Mouse (Mus musculus) colon, adult 2 months (tissue): Measurements from ENCODE around the gene Mcidas. TPM values are rescaled to one million over a fixed set of nuclear protein-coding genes. Genes with fewer than 3 reads are reported as not detected.

Source experiments
- polyA plus RNA-seq: library from polyadenylated mRNA; depleted of rRNA; stranded (reverse); fragments of >200 nt; gene quantifications from 2 replicates; pipeline ENCODE4 v1.2.3, GENCODE M21; 2012; rRNA removed

The Mcidas gene
- not detected in 2 replicates for polyA plus RNA-seq

DNA sequence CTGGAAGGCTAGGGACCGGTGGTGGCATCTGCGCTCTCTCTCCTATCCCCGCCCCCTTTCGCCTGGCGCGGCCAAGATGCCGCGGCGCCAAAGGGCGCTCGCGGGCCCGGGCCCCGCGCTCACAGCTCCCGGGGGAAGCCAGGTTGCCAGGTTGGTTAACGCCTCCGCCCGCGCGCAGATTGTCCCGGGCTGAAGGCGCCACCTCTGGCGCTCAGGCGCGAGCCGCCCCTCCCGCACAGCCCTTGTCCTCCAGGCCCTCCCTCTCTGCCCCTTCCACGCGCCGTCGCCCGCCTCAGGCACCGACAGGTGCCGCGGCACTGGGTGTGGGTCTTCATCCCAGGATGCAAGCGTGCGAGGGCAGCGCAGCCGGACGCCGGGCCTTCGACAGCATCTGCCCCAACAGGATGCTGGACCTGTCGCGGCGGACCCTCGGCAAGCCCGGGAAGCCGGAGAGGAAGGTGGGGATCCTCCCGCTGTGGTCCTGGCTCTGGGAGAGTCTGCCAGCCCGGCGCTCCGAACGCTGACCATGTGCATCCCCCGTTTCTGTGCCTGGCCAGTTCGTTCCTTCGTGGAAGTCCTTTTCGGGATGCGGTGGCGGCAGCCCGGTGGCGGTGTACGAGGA, at the start of gene Mcidas:
Mcidas (plus strand) TSS at position 315 of the 622 bp plus-strand sequence.

DNA sequence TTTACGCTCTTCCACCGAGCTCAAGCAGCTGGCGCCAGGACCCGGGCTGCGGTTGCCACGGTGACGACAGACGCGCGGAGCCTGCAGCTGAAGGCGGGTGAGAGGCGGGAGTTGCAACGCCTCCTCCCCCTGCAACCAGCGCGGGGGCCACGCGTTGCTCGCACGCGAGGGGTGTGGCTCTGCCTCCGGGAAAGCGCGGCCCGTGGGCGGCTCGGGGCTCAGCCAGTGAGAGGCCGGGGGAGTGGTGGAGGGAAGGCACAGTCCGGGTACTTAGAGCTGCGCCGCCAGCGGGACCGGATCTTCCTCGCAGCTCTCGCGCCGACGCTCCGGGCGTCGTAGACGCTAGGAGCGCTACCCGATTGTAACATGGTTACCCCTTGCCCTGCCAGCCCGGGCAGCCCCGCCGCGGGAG, 6.1 kb upstream of the Mcidas start, which contains the start of gene Ccno:
Ccno (plus strand) TSS at position 271 of the 412 bp plus-strand sequence.

DNA sequence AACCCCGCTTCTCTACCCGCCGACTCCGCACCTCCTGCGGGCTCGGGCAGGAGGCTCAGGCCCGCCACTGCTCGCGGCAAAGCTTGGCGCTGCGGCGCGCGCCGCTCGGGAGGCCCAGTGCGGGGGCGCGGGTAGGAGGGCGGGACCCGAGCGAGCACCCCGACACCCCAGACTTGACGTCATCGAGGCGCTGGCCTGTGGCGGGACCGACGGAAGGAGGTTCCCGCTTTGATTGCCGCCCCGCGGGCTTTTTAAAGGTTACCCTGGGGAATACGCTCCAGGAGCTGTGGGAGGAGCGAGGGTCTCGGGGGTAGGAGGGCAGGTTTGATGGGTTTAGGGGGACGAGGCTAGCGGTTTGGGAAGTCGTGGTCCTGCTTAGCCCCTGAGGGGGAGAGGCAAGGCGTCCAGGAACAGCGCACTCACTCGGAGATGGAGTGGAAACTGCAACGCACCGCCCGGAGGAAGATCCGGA, 41.3 kb downstream of the Mcidas start, which contains the start of gene Cdc20b:
Cdc20b (plus strand) TSS at position 162 of the 472 bp plus-strand sequence.

DNA sequence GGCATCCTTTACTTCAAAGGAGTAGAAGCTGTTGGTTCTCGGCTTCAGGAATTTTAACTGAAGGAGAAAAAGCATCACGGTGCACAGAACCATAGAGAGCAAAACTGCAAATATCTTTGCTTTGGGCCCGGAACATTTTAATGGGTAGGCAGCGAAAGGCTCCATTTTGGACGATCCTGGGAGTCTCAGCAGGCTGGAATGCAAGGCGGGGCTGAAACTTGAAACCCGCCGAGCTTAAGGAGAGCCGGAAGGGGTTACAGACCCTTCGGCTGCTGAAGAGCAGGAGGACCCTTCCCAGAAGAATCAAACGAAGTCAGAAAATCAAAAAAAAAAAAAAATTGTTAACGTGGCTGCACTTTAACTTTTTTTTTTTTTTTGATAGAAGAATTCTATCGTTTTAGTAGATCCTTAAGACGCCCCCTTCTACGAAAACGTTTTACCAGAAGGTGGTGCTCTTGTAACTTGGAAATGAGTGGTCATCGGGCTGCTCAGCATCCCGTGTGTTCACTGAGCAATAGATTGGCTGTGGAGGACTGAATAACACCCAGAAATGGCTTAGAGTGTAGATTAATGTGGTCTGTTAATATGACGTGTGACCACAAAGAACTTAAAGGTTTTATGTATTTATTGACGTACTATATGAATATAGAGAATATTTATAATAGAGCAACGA, 52.7 kb downstream of the Mcidas start, which contains the start of gene Gpx8:
Gpx8 (minus strand) TSS at position 200 of the 673 bp plus-strand sequence.

Other genes starting within 250 kb of the Mcidas start
- gene Plpp1, start 193.1 kb upstream of the Mcidas start, polyA plus RNA-seq: 58.8 and 59.9 TPM in 2 replicates
- gene Mtrex, start 66.4 kb upstream of the Mcidas start, polyA plus RNA-seq: 1.8 and 3.1 TPM in 2 replicates
- 1.6 and 1.7 TPM in 2 replicates for gene Dhx29, start 66.4 kb upstream of the Mcidas start, polyA plus RNA-seq
- 0.28 and 0.67 TPM in 2 replicates for gene Ccno, start 6.0 kb upstream of the Mcidas start, polyA plus RNA-seq
- not detected in 2 replicates for gene Cdc20b, start 41.3 kb downstream of the Mcidas start, polyA plus RNA-seq
- gene Gpx8, start 52.6 kb downstream of the Mcidas start, polyA plus RNA-seq: 0.98 and 1.4 TPM in 2 replicates
- 0.27 and 0.45 TPM in 2 replicates for gene Gzma, start 107.1 kb downstream of the Mcidas start, polyA plus RNA-seq
- gene Esm1, start 215.8 kb downstream of the Mcidas start, polyA plus RNA-seq: 2.2 and 2.9 TPM in 2 replicates
- not detected in 2 replicates for gene Gzmk, start 232.1 kb downstream of the Mcidas start, polyA plus RNA-seq